Mouse (Mus musculus) hindbrain, embryonic 16.5 days (tissue): ENCODE measurements at regions not wholly inside any gene's neighbourhood (a gene's known extent, or its start where the extent isn't known, plus 50 kb on each side); places are given as distances from the start of the nearest gene placed in this dataset.

Source experiments
- ATAC-seq: fragments of 200-750 bp; cut with Nextera tagmentation; 2 replicates; pipeline ENCODE4 v1.8.0; 2017; ENCODE audit warnings: moderate TSS enrichment, moderate library complexity
- H3K27ac ChIP-seq: fragments of 300-500 bp; sonication (generic); 2 replicates; pipeline ENCODE4 v1.5.1; 2014; ENCODE audit warnings: low read depth, mild to moderate bottlenecking, control low read depth, low read length, moderate library complexity
- H3K27me3 ChIP-seq: fragments of 300-500 bp; sonication (generic); replicated peaks from 2 replicates; pipeline ENCODE4 v1.6.1; 2014; ENCODE audit warnings: low read length; ENCODE audit not compliant: control insufficient read depth, insufficient read depth
- H3K36me3 ChIP-seq: fragments of 300-500 bp; sonication (generic); 2 replicates; pipeline ENCODE4 v1.6.1; 2014; ENCODE audit warnings: mild to moderate bottlenecking, low read length, moderate library complexity, mixed read lengths; ENCODE audit not compliant: control insufficient read depth, insufficient read depth
- H3K4me1 ChIP-seq: fragments of 300-500 bp; sonication (generic); 2 replicates; pipeline ENCODE4 v1.6.1; 2014; ENCODE audit warnings: low read depth, low read length; ENCODE audit not compliant: control insufficient read depth, insufficient read depth
- H3K4me2 ChIP-seq: fragments of 300-500 bp; sonication (generic); 2 replicates; pipeline ENCODE4 v1.6.1; 2014; ENCODE audit warnings: mild to moderate bottlenecking, low read length, control low read depth, moderate library complexity
- H3K4me3 ChIP-seq: fragments of 300-500 bp; sonication (generic); 2 replicates; pipeline ENCODE4 v1.5.1; 2014; ENCODE audit warnings: mild to moderate bottlenecking, low read length, control low read depth, moderate library complexity
- H3K9ac ChIP-seq: fragments of 300-500 bp; sonication (generic); 2 replicates; pipeline ENCODE4 v1.6.1; 2014; ENCODE audit warnings: low read depth, mild to moderate bottlenecking, control low read depth, low read length, moderate library complexity
- H3K9me3 ChIP-seq: fragments of 300-500 bp; sonication (generic); 2 replicates; pipeline ENCODE4 v1.6.1; 2014; ENCODE audit warnings: mild to moderate bottlenecking, low read length, moderate library complexity; ENCODE audit not compliant: control insufficient read depth
- WGBS: fragments of 180-500 bp; shearing (Covaris S2); extraction: QIAGEN DNeasy Blood & Tissue Kit; methylation state at CpG from one replicate; pipeline ENCODE4 v1.1.7; 2014; 5-methylcytosine and 5-hydroxymethylcytosine counted together

DNA sequence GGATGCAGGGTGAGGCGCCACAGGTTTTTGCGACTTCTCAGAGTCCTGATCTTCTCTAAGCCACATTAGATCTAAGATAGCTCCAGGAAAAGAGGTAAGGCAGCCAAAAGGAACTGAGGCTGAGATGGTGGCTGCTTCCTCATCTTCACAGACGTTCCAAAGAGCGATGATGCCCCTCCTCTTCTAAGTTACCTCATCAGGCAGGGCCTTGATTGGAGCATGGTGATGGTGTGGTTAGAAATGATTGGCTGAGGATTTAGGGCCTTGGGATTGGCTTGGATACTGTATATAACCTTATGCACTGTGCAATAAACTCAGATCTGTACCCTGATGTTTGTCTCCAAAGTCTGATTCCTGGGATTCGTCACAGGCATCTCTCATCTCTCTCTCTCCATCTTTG is 2177.9 kb downstream of the 4930444P10Rik start:
- Histone ChIP-seq H3K36me3 (no peaks in the 10 kb centered on the region), H3K4me2 (no peak overlapping the region), H3K9ac (no peak overlapping the region), H3K4me3 (no peak overlapping the region), H3K27me3 (no peaks in the 10 kb centered on the region), H3K27ac (no peak overlapping the region), H3K9me3 (no peaks in the 10 kb centered on the region), H3K4me1 (no peaks in the 10 kb centered on the region)
- ATAC-seq = no peak
- WGBS = 89% methylated on average over 5 of the region's 5 CpGs

DNA sequence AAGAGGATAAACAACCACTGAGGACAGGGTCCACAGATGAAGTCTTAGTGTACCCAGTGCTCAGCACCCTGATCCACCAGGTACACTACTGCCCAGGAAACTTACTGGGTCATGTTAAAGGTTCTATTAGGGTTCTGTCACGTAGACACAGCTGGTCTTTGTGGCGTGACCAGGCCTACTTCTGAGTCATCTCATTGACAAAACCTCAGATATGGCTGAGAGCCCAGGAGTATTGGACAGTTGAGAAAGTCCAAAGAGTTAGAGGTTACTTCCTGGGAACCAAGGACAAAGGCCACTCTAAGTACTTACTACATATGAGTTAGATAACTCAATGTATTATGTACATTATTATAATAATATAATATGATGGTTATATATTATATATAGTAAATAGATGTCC is 2214.0 kb downstream of the 4930444P10Rik start:
- Histone ChIP-seq H3K36me3 (no peaks in the 10 kb centered on the region), H3K27me3 (no peaks in the 10 kb centered on the region), H3K9me3 (no peaks in the 10 kb centered on the region), H3K27ac (no peak overlapping the region), H3K9ac (no peak overlapping the region), H3K4me1 (no peaks in the 10 kb centered on the region), H3K4me2 (no peak overlapping the region), H3K4me3 (no peak overlapping the region)
- no peak for ATAC-seq
- 91% methylated on average over 2 of the region's 2 CpGs for WGBS

DNA sequence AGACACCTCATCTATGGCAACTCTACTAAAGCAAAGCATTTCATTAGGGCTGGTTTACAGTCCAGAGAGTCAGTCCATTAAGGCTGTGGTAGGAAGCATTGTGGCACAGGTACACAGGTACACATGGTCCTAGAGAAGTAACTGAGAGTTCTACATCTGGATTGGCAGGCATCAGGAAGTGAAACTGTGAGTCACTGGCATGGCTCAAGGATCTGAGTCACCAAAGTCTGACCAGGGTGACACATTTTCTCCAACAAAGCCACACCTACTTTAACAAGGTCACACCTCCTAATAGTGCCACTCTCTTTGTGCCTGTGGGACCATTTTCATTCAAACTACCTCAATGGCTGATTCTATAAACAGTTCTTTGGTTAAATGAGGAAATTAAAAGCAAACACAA is 2219.2 kb downstream of the 4930444P10Rik start:
- ATAC-seq = no peak
- no peak overlapping the region for H3K4me3 ChIP-seq
- H3K36me3 ChIP-seq = no peaks in the 10 kb centered on the region

DNA sequence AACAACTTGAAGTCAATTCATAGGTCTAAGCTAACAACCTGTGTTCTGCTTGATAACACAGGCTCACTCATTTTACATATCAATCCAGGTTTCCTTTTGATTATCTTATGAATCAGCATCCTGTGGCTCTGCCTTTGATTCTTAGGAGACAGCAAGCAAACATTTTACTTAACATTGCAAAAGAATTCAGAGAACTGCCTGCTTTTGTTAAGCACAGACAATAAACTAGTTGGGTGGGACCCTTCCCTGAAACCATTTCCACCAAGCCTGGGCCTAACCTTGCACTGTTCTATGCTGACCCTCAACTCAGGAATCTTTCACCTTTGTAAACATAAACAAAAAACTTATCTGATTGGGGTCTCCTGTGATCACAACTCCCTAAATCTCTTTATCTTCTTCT is 2220.6 kb downstream of the 4930444P10Rik start:
- Histone ChIP-seq H3K27ac (no peak overlapping the region), H3K9ac (no peak overlapping the region), H3K27me3 (no peaks in the 10 kb centered on the region), H3K4me3 (no peak overlapping the region), H3K4me1 (peaks cover 3% of the 10 kb centered on the region; the same call in 1 of the 2 replicates), H3K36me3 (no peaks in the 10 kb centered on the region), H3K9me3 (no peaks in the 10 kb centered on the region), H3K4me2 (no peak overlapping the region)
- ATAC-seq = no peak

More for the DNA sequence above, 2219.2 kb downstream of the 4930444P10Rik start:
- H3K9me3 ChIP-seq = no peaks in the 10 kb centered on the region
- no peaks in the 10 kb centered on the region for H3K27me3 ChIP-seq
- peaks cover 3% of the 10 kb centered on the region; the same call in 1 of the 2 replicates for H3K4me1 ChIP-seq
- H3K27ac ChIP-seq = no peak overlapping the region
- no peak overlapping the region for H3K4me2 ChIP-seq
- H3K9ac ChIP-seq = no peak overlapping the region

DNA sequence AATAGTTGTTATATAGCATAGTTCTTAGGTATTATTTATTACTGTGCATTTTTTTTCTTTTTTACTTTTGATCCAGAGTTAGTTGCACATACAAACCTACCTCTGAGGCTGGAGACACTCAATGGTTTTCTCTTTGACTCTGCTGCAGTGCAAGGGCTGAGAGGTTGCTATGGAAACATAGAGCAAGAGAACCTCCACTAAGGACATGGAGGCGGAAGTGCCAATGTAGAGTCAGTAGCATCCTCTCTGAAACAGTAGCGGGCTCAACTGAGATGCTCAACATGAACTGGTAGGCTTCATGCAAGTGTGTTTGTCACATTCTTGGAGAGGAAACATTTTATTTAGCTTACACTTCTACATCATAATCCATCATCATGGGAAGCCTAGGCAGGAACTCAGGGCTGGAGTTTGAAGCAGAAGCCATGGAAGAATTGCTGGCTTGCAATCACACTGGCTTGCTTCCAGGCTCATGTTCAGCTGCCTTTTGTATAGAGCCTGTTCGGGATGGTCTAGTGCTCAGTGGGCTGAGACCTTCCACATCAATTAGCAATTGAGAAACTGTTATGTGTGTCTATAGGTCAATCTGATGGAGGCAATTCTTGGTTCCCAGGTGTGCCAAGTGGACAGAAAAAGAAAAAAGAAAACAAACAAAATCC is 2222.4 kb downstream of the 4930444P10Rik start:
- no peak overlapping the region for H3K4me2 ChIP-seq
- H3K36me3 ChIP-seq = no peaks in the 10 kb centered on the region
- H3K9me3 ChIP-seq = no peaks in the 10 kb centered on the region
- peaks cover 3% of the 10 kb centered on the region; the same call in 1 of the 2 replicates for H3K4me1 ChIP-seq
- 58% methylated on average over 3 of the region's 3 CpGs for WGBS
- peak; percentile 90 for ATAC-seq
- no peaks in the 10 kb centered on the region for H3K27me3 ChIP-seq
- H3K9ac ChIP-seq = no peak overlapping the region
- H3K27ac ChIP-seq = no peak overlapping the region; the same call in 1 of the 2 replicates
- no peak overlapping the region for H3K4me3 ChIP-seq

DNA sequence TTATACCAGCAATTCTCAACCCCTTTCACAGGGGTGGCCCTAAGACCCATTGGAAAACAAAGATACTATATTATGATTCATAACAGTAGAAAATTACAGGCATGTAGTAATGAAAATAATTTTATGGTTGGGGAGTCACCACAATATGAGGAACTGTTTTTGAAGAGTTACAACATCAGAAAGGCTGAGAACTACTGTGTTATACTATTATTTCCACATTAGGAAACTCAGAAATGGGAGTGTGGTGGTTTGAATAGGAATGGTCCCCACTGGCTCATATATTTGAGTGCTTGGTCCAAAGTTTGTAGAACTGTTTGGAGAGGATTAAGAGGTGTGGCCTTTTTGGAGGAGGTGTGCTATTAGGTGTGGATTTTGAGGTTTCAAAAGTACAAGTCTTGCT is 2227.4 kb downstream of the 4930444P10Rik start:
- H3K4me2 ChIP-seq = no peak overlapping the region
- H3K36me3 ChIP-seq = no peaks in the 10 kb centered on the region
- H3K9ac ChIP-seq = no peak overlapping the region
- no peaks in the 10 kb centered on the region for H3K9me3 ChIP-seq
- peaks cover 5% of the 10 kb centered on the region for H3K4me1 ChIP-seq
- no peak for ATAC-seq
- no peaks in the 10 kb centered on the region for H3K27me3 ChIP-seq
- no peak overlapping the region for H3K27ac ChIP-seq
- no peak overlapping the region for H3K4me3 ChIP-seq

DNA sequence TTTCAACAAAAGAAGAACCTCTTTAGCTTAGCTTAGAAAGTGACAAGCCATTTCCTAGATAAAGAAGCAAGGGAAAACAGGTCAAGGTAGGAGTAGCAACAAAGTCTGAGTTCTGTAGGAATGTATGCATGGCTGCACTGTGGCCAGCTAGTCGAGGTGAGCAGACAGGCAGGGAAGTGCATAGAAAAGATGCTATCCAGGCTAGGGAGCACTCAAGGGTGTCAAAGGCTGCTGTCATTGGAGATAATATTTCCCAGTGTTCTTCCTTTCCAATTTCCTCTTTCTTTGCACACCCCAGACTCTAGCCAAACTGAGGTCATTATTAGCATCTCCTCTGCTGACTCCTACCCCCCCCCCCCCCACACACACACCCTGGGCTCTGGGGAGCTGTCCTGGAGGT is 2229.4 kb downstream of the 4930444P10Rik start:
- Histone ChIP-seq H3K27me3 (no peaks in the 10 kb centered on the region), H3K9me3 (no peaks in the 10 kb centered on the region), H3K27ac (no peak overlapping the region), H3K4me2 (no peak overlapping the region), H3K36me3 (no peaks in the 10 kb centered on the region), H3K4me3 (no peak overlapping the region), H3K4me1 (peaks cover 4% of the 10 kb centered on the region; the same call in 1 of the 2 replicates), H3K9ac (no peak overlapping the region)
- WGBS = 29% methylated on average over 1 of the region's 1 CpGs
- no peak for ATAC-seq

DNA sequence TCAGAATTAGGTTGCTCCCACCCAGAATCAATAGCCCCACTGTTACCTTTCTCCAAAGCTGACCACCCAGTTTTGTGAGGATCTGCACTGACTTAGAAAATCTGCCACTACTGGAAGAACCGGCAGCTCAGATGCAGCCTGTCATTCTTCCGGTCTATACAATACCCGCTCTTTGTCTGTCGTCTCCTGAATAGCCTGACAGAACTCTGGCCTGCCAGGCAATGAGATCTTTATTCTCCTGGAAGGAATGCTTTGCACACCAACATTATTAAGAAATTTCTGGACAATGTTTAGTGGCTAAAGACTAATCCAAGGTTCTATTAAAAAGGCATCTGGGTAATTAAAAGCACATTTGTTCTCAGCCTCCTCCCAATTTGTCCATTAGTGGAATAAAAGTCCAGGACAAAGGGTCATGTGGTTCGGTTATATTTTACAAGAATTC is 2232.0 kb downstream of the 4930444P10Rik start:
- no peak overlapping the region for H3K27ac ChIP-seq
- no peak for ATAC-seq
- 22% methylated on average over 5 of the region's 5 CpGs for WGBS

DNA sequence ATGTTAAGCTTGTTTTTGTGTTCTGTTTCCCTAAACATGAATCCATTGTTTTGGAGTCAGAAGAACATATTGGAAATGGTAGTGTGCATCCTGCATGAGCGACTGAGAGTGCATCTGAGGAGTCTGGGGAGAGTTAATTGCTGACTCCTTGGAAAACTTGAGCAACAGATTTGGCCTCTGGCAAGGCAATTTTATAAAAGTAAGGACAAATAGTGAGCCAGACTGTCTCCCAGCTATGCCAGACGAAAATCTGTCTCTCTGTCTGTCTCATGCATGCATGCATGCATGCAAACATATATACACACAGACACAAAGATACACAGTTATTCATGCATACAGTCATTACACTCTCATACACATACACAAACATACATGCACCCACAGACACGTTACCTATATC is 2232.7 kb downstream of the 4930444P10Rik start:
- WGBS = 61% methylated on average over 3 of the region's 3 CpGs
- Histone ChIP-seq H3K4me1 (peaks cover 4% of the 10 kb centered on the region; the same call in 1 of the 2 replicates), H3K9me3 (no peaks in the 10 kb centered on the region), H3K27ac (no peak overlapping the region), H3K27me3 (no peaks in the 10 kb centered on the region), H3K4me2 (no peak overlapping the region), H3K36me3 (no peaks in the 10 kb centered on the region), H3K4me3 (no peak overlapping the region), H3K9ac (no peak overlapping the region)
- ATAC-seq = no peak

More for the DNA sequence above, 2232.0 kb downstream of the 4930444P10Rik start:
- no peaks in the 10 kb centered on the region for H3K36me3 ChIP-seq
- no peak overlapping the region for H3K4me3 ChIP-seq
- H3K4me1 ChIP-seq = peaks cover 4% of the 10 kb centered on the region; the same call in 1 of the 2 replicates
- H3K27me3 ChIP-seq = no peaks in the 10 kb centered on the region
- no peak overlapping the region for H3K4me2 ChIP-seq
- no peak overlapping the region for H3K9ac ChIP-seq
- H3K9me3 ChIP-seq = no peaks in the 10 kb centered on the region
